ENCODE assay signal across 11 mouse cellular contexts in genomic region chr19:20979244-20979643, GRCm38 (mm10). TPM values are rescaled to one million over a fixed set of nuclear protein-coding genes. Genes with fewer than 3 reads are reported as not detected.
"Had no signal": no experiment of that assay in that cellular context is flagged by ENCODE, and none has a peak within 500 bp of the region (broad histone marks: within the 10 kb centered on the region; RNA-seq: fewer than 3 reads in every experiment).

No protein-coding gene starts in this region.

- DNase-seq: lung, adult 18-20 months; lung, embryonic 14.5 days; lung, postnatal 10 days; lung, postnatal 4 days; right cerebral cortex, postnatal 14 days; thymus, adult 2 months; thymus, postnatal 25 days; thymus, postnatal 4 days had no signal

- ATAC-seq: midbrain, embryonic 13.5 days; midbrain, embryonic 15.5 days had no signal

RNA-seq across cellular contexts. Expression of gene Tmc1, which starts 25.2 kb away (rescaled TPM):
- total RNA-seq: midbrain, postnatal 0 days had no signal
